Mouse (Mus musculus): ENCODE measurements around the gene Foxd2. TPM values are rescaled to one million over a fixed set of nuclear protein-coding genes. Genes with fewer than 3 reads are reported as not detected.

Gene Foxd2
- total and polyA plus RNA-seq, 2 experiments from 2014 or later, result 0.16 to 1.8 TPM

DNA sequence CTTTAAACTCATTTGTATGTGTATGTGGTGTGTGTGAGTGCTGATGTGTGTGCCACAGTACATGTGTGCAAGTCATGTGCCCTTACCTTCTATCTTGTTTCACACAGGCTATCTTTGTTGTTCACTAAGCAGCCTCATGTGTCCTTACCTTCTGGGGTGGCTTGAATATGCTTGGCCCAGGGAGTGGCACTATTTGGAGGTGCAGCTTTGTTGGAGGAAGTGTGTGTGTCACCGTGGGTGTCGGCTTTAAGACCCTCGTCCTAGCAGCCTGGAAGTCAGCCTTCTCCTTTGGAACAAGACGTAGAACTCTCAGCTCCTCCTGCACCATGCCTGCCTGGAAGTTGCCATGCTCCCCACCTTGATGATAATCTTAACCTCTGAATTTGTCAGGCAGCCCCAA lies 37.7 kb upstream of the Foxd2 start:
- Histone ChIP-seq H3K27me3 (ENCODE audit: insufficient read depth, low read length) (no peaks in the 10 kb centered on the region), H3K4me3 (ENCODE audit: low read length) (no peak overlapping the region), H3K9ac (replicated peaks; ENCODE audit: low read length) (no peak overlapping the region), H3K9me3 (ENCODE audit: low read length) (no peaks in the 10 kb centered on the region), H3K27ac (no peak overlapping the region), H3K4me1 (ENCODE audit: insufficient read depth, low read length) (no peaks in the 10 kb centered on the region), H3K4me2 (ENCODE audit: low read depth, low read length) (no peak overlapping the region), H3K36me3 (ENCODE audit: insufficient read depth, low read length) (no peaks in the 10 kb centered on the region)
- no peak for DNase-seq (ENCODE audit: low spot score)
- ATAC-seq, result no peak
- WGBS, result 92% methylated on average over 4 of the region's 4 CpGs
- no peak for TF ChIP-seq CTCF (IDR thresholded peaks at IDR 0.05; ENCODE audit: low read depth)

DNA sequence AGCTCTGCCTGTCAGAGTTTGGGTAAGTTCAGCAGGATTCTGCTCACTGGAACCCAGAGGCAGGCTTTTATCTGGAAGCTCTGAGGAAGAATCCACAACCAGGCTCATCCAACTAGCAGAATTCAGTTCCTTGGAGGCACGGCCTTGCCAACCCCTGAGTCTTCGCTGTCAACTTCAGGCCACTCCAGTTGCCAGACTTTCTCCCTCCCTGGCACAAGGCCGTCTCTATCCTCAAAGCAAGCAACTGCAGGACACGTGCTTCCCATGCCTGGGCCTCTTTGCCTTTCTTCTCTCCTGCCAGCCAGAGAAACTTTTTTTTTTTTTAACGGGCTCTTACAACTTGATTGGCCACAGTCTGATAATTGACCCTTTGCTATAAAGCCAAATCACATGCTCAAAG lies 36.3 kb upstream of the Foxd2 start:
- DNase-seq (ENCODE audit: low spot score) (peak; percentile 55), ATAC-seq (no peak)
- H3K36me3 ChIP-seq (ENCODE audit: insufficient read depth, low read length), result no peaks in the 10 kb centered on the region
- no peaks in the 10 kb centered on the region for H3K9me3 ChIP-seq (ENCODE audit: low read length)
- no peak overlapping the region for H3K27ac ChIP-seq
- WGBS, result 25% methylated on average over 5 of the region's 5 CpGs
- no peak overlapping the region for H3K4me3 ChIP-seq (ENCODE audit: low read length)
- no peak for TF ChIP-seq CTCF (IDR thresholded peaks at IDR 0.05; ENCODE audit: low read depth)
- no peaks in the 10 kb centered on the region for H3K27me3 ChIP-seq (ENCODE audit: insufficient read depth, low read length)
- H3K4me2 ChIP-seq (ENCODE audit: low read depth, low read length), result no peak overlapping the region
- no peaks in the 10 kb centered on the region for H3K4me1 ChIP-seq (ENCODE audit: insufficient read depth, low read length)
- no peak overlapping the region for H3K9ac ChIP-seq (replicated peaks; ENCODE audit: low read length)

DNA sequence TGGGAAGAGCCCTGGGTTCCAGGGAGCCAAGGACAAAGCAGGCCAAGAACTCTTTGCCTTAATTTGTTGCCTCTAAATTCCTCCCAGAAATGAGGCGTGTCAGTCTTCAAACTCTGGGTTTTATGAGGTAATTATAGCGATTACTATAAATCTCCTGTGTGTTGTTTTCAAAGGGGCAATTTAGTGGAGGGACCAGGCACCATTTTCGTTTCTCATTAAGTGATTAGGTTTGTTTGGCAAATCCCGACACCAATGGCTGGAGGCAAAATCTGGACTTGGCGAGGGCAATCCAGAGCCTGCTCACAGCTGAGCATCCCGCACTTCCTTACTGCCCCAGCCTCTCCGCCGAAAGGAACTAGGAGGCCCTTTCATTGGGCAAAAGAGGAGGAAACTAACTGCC lies 33.9 kb upstream of the Foxd2 start:
- no peak for TF ChIP-seq CTCF (IDR thresholded peaks at IDR 0.05; ENCODE audit: low read depth)
- no peak overlapping the region for H3K27ac ChIP-seq
- no peaks in the 10 kb centered on the region for H3K9me3 ChIP-seq (ENCODE audit: low read length)
- DNase-seq (ENCODE audit: low spot score) (no peak), ATAC-seq (no peak)
- no peak overlapping the region for H3K4me2 ChIP-seq (ENCODE audit: low read depth, low read length)
- WGBS, result 42% methylated on average over 8 of the region's 8 CpGs
- no peaks in the 10 kb centered on the region for H3K36me3 ChIP-seq (ENCODE audit: insufficient read depth, low read length)
- H3K27me3 ChIP-seq (ENCODE audit: insufficient read depth, low read length), result no peaks in the 10 kb centered on the region
- no peak overlapping the region for H3K9ac ChIP-seq (replicated peaks; ENCODE audit: low read length)
- no peaks in the 10 kb centered on the region for H3K4me1 ChIP-seq (ENCODE audit: insufficient read depth, low read length)
- no peak overlapping the region for H3K4me3 ChIP-seq (ENCODE audit: low read length)

DNA sequence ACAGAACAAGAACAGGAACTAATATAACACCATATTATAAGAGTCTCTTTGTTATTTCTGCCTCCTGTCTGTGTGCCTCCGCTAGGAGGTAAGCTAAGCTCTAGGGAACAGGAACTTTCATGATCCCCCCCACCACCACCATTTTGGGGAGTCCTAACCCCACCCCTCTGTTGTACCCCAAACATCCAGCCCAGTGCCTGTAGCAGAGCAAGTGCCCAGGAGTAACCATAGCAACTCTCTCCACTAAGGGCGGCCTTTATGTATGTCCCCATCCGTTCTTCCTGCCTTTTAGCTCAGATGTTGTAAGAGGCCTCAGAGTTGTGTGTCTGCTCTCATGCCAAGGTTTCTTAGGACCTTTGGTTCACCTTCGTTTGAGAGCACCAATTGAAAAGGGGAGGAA lies 33.4 kb upstream of the Foxd2 start:
- H3K9ac ChIP-seq (replicated peaks; ENCODE audit: low read length), result no peak overlapping the region
- no peak overlapping the region for H3K27ac ChIP-seq
- H3K4me1 ChIP-seq (ENCODE audit: insufficient read depth, low read length), result no peaks in the 10 kb centered on the region
- H3K4me2 ChIP-seq (ENCODE audit: low read depth, low read length), result no peak overlapping the region
- ATAC-seq (no peak), DNase-seq (ENCODE audit: low spot score) (no peak)
- TF ChIP-seq CTCF (IDR thresholded peaks at IDR 0.05; ENCODE audit: low read depth), result no peak
- no peaks in the 10 kb centered on the region for H3K36me3 ChIP-seq (ENCODE audit: insufficient read depth, low read length)
- H3K4me3 ChIP-seq (ENCODE audit: low read length), result no peak overlapping the region
- 41% methylated on average over 4 of the region's 4 CpGs for WGBS
- H3K9me3 ChIP-seq (ENCODE audit: low read length), result no peaks in the 10 kb centered on the region
- no peaks in the 10 kb centered on the region for H3K27me3 ChIP-seq (ENCODE audit: insufficient read depth, low read length)

DNA sequence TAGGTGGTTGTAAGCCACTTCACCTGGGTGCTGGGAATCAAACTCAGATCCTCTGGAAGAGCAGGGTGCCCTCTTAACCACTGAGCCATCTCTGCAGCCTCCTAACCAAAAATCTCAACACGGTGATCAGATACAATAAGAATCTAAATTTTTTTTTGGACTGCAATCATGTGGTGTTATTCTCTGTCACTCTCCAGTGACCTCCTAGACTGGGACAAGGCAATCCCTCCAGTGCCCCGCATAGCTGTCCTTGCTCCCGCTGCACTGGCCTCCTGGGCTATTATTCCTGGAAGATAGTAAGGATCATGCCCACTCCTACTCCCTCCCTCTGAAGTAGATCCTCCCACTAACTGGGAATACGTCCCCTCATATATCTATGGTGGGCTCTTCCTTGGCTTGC lies 32.6 kb upstream of the Foxd2 start:
- Histone ChIP-seq H3K4me2 (ENCODE audit: low read depth, low read length) (no peak overlapping the region), H3K27me3 (ENCODE audit: insufficient read depth, low read length) (no peaks in the 10 kb centered on the region), H3K27ac (no peak overlapping the region), H3K4me1 (ENCODE audit: insufficient read depth, low read length) (no peaks in the 10 kb centered on the region), H3K36me3 (ENCODE audit: insufficient read depth, low read length) (no peaks in the 10 kb centered on the region), H3K9ac (replicated peaks; ENCODE audit: low read length) (no peak overlapping the region), H3K9me3 (ENCODE audit: low read length) (no peaks in the 10 kb centered on the region), H3K4me3 (ENCODE audit: low read length) (no peak overlapping the region)
- ATAC-seq (no peak), DNase-seq (ENCODE audit: low spot score) (no peak)
- TF ChIP-seq CTCF (IDR thresholded peaks at IDR 0.05; ENCODE audit: low read depth), result no peak
- 70% methylated on average over 4 of the region's 4 CpGs for WGBS

DNA sequence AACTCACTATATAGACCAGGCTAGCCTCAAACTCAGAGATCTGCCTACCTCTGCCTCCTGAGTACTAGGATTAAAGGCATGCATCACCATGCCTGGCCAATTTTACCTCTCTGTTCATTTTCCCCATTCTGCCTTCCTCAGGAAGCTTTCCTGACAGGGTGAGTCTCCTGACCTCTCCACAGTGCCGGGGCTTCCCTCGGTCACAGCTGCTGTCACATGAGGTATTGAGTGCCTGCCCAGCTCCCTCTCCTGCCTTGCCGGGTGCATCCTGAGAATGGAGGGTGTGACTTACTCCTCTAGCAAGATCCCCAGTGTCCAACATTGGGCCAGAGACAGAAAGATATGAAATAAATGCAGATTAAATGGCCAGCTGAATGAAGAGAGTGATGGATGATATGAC lies 29.6 kb upstream of the Foxd2 start:
- Histone ChIP-seq H3K27me3 (ENCODE audit: insufficient read depth, low read length) (no peaks in the 10 kb centered on the region), H3K4me2 (ENCODE audit: low read depth, low read length) (no peak overlapping the region), H3K4me1 (ENCODE audit: insufficient read depth, low read length) (no peaks in the 10 kb centered on the region), H3K4me3 (ENCODE audit: low read length) (no peak overlapping the region), H3K9me3 (ENCODE audit: low read length) (no peaks in the 10 kb centered on the region), H3K27ac (no peak overlapping the region), H3K9ac (replicated peaks; ENCODE audit: low read length) (no peak overlapping the region), H3K36me3 (ENCODE audit: insufficient read depth, low read length) (no peaks in the 10 kb centered on the region)
- TF ChIP-seq CTCF (IDR thresholded peaks at IDR 0.05; ENCODE audit: low read depth), result no peak
- WGBS, result 67% methylated on average over 3 of the region's 3 CpGs
- DNase-seq (ENCODE audit: low spot score), result no peak
- ATAC-seq, result no peak

DNA sequence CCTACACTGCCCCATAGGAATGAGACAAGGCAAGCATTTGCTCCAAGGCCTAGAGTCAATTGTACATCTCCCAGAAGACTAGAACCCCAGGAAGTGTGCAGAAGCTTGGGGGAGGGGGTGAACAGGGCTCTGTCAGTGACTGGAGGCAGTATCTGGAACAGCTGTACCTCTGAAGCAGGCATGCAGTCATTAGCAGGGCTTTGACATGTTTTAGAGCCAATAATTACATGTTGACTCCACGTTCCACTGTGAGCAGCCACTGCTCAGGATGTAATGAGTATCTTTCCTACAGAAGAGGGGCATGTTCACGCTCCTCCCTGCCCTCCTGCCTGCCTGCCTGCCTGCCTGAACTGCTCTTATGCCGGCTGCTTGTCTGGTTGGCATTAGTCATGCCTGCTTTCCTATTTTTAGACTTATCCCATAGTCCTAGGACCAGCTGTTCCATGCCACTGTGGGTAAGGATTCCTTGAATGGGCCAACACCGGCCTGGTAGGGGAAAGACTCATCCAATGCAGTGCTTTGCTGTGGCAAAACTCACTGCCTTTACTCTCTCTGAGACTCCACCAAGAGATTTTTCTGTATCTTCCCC lies 28.9 kb upstream of the Foxd2 start:
- Histone ChIP-seq H3K27me3 (ENCODE audit: insufficient read depth, low read length) (no peaks in the 10 kb centered on the region), H3K4me2 (ENCODE audit: low read depth, low read length) (no peak overlapping the region), H3K4me1 (ENCODE audit: insufficient read depth, low read length) (no peaks in the 10 kb centered on the region), H3K36me3 (ENCODE audit: insufficient read depth, low read length) (no peaks in the 10 kb centered on the region), H3K9me3 (ENCODE audit: low read length) (no peaks in the 10 kb centered on the region), H3K9ac (replicated peaks; ENCODE audit: low read length) (no peak overlapping the region), H3K4me3 (ENCODE audit: low read length) (no peak overlapping the region), H3K27ac (no peak overlapping the region)
- DNase-seq (ENCODE audit: low spot score) (no peak), ATAC-seq (no peak)
- 56% methylated on average over 4 of the region's 4 CpGs for WGBS
- no peak for TF ChIP-seq CTCF (IDR thresholded peaks at IDR 0.05; ENCODE audit: low read depth)
